Mouse (Mus musculus): ENCODE results near the gene Grsf1.

The Grsf1 gene

GRCm38 (mm10) chr5:88675443-88676387, at the start of gene Grsf1:
Grsf1 (minus strand) TSS chr5:88676171.
- peak; percentile 80 for DNase-seq (ENCODE audit: low read depth, low spot score)

GRCm38 (mm10) chr5:88724030-88724429, 48.1 kb upstream of the Grsf1 start:
- DNase-seq (ENCODE audit: low read depth, low spot score), result no peak

GRCm38 (mm10) chr5:88722213-88722600, 46.2 kb upstream of the Grsf1 start:
- DNase-seq (ENCODE audit: low read depth, low spot score), result no peak

GRCm38 (mm10) chr5:88721565-88722212, 45.7 kb upstream of the Grsf1 start:
- DNase-seq (ENCODE audit: low read depth, low spot score), result no peak

GRCm38 (mm10) chr5:88721003-88721475, 45.1 kb upstream of the Grsf1 start:
- DNase-seq (ENCODE audit: low read depth, low spot score), result no peak

- peak; percentile 94 for DNase-seq (ENCODE audit: low read depth, low spot score)
Observed at GRCm38 (mm10) chr5:88720116-88721002, 44.4 kb upstream of the Grsf1 start, which contains the start of gene Mob1b. Mob1b (plus strand) TSS chr5:88720855.

- DNase-seq (ENCODE audit: low read depth, low spot score), result no peak
Observed at GRCm38 (mm10) chr5:88716983-88717382, 41.0 kb upstream of the Grsf1 start.

- DNase-seq (ENCODE audit: low read depth, low spot score), result no peak
Observed at GRCm38 (mm10) chr5:88712328-88712727, 36.4 kb upstream of the Grsf1 start.

GRCm38 (mm10) chr5:88711618-88712224, 35.8 kb upstream of the Grsf1 start:
- DNase-seq (ENCODE audit: low read depth, low spot score), result no peak

GRCm38 (mm10) chr5:88711128-88711527, 35.2 kb upstream of the Grsf1 start:
- DNase-seq (ENCODE audit: low read depth, low spot score), result no peak

GRCm38 (mm10) chr5:88703551-88703950, 27.6 kb upstream of the Grsf1 start:
- no peak for DNase-seq (ENCODE audit: low read depth, low spot score)

- no peak for DNase-seq (ENCODE audit: low read depth, low spot score)
Observed at GRCm38 (mm10) chr5:88702041-88702440, 26.1 kb upstream of the Grsf1 start.

- DNase-seq (ENCODE audit: low read depth, low spot score), result no peak
Observed at GRCm38 (mm10) chr5:88699251-88699913, 23.4 kb upstream of the Grsf1 start.

GRCm38 (mm10) chr5:88697291-88697690, 21.3 kb upstream of the Grsf1 start:
- DNase-seq (ENCODE audit: low read depth, low spot score), result no peak

- no peak for DNase-seq (ENCODE audit: low read depth, low spot score)
Observed at GRCm38 (mm10) chr5:88693057-88693456, 17.1 kb upstream of the Grsf1 start.

GRCm38 (mm10) chr5:88692586-88692985, 16.6 kb upstream of the Grsf1 start:
- no peak for DNase-seq (ENCODE audit: low read depth, low spot score)

GRCm38 (mm10) chr5:88691506-88692095, 15.6 kb upstream of the Grsf1 start:
- no peak for DNase-seq (ENCODE audit: low read depth, low spot score)

GRCm38 (mm10) chr5:88690681-88691505, 14.9 kb upstream of the Grsf1 start:
- no peak for DNase-seq (ENCODE audit: low read depth, low spot score)

GRCm38 (mm10) chr5:88689279-88689938, 13.4 kb upstream of the Grsf1 start:
- DNase-seq (ENCODE audit: low read depth, low spot score), result peak; percentile 44
